Mouse (Mus musculus) heart, postnatal 0 days (tissue): ENCODE data around the gene Pde7b.

Source experiments
- CTCF ChIP-seq: IDR thresholded peaks from 2 replicates; pipeline ENCODE4 v1.5.1; 2016; ENCODE audit warnings: antibody characterized with exemption, control low read depth, low read depth
- EP300 ChIP-seq: IDR thresholded peaks from 2 replicates; pipeline ENCODE4 v1.6.1; 2016; ENCODE audit warnings: antibody characterized with exemption, low read depth

DNA sequence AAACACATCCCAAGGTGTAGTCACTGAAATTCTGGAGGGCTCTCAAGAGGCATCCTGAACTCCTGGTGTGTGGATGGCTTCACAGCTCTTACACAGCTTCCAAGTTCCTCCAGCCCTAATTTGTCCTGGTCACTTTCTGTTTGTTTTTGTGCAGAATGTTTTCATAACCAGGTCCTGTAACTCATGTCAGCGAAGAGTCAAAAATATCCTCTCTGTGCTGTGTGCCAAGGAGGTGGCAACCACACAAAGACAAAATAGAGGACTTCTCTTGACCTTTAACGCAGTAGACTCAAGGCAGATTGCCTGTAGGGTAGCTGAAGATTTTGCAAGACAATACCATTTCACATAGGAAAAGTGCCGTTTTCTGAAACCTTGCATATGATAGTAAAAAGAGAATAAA lies 14.9 kb upstream of the Pde7b start:
- TF ChIP-seq EP300 (no peak), CTCF (no peak)
